Mouse (Mus musculus) kidney, postnatal 0 days (tissue): ENCODE data around the gene Ran. TPM values are rescaled to one million over a fixed set of nuclear protein-coding genes. Genes with fewer than 3 reads are reported as not detected.
A peak's percentile ranks its signal among the peaks of the same experiment; 100 is the strongest.

Experiments
- ATAC-seq: fragments of 200-750 bp; cut with Nextera tagmentation; replicated peaks from 2 replicates; pipeline ENCODE4 v1.8.0; 2017; ENCODE audit warnings: low read depth, moderate number of reproducible peaks, moderate TSS enrichment, moderate library complexity; ENCODE audit not compliant: low FRiP score
- DNase-seq: peaks from one replicate; pipeline ENCODE4 v3.0.0-alpha.2; 2016; ENCODE audit warnings: low spot score
- H3K27ac ChIP-seq: fragments of 300-500 bp; sonication (generic); 2 replicates; pipeline ENCODE4 v1.5.1; 2014; ENCODE audit warnings: mild to moderate bottlenecking
- H3K27me3 ChIP-seq: fragments of 300-500 bp; sonication (generic); 2 replicates; pipeline ENCODE4 v1.6.1; 2014; ENCODE audit warnings: low read length, mixed read lengths; ENCODE audit not compliant: insufficient read depth
- H3K36me3 ChIP-seq: fragments of 300-500 bp; sonication (generic); 2 replicates; pipeline ENCODE4 v1.6.1; 2014; ENCODE audit warnings: low read length, mixed read lengths; ENCODE audit not compliant: insufficient read depth
- H3K4me1 ChIP-seq: fragments of 300-500 bp; sonication (generic); replicated peaks from 2 replicates; pipeline ENCODE4 v1.6.1; 2014; ENCODE audit warnings: antibody characterized with exemption, low read length, mixed read lengths; ENCODE audit not compliant: insufficient read depth
- H3K4me2 ChIP-seq: fragments of 300-500 bp; sonication (generic); 2 replicates; pipeline ENCODE4 v1.6.1; 2014; ENCODE audit warnings: mild to moderate bottlenecking, low read length, moderate library complexity, mixed read lengths
- H3K4me3 ChIP-seq: fragments of 300-500 bp; sonication (generic); replicated peaks from 2 replicates; pipeline ENCODE4 v1.5.1; 2014; ENCODE audit warnings: low read depth, low read length
- H3K9ac ChIP-seq: fragments of 300-500 bp; sonication (generic); 2 replicates; pipeline ENCODE4 v1.6.1; 2014; ENCODE audit warnings: low read depth, low read length
- H3K9me3 ChIP-seq: fragments of 300-500 bp; sonication (generic); replicated peaks from 2 replicates; pipeline ENCODE4 v1.6.1; 2016; ENCODE audit warnings: low read length, inconsistent platforms, mixed read lengths
- CTCF ChIP-seq: IDR thresholded peaks from 2 replicates; pipeline ENCODE4 v1.5.1; 2016; ENCODE audit warnings: antibody characterized with exemption, low read depth, mild to moderate bottlenecking, moderate library complexity
- WGBS: fragments of 180-500 bp; shearing (Covaris S2); extraction: QIAGEN DNeasy Blood & Tissue Kit; methylation state at CpG from one replicate; pipeline ENCODE4 v1.1.7; 2014; 5-methylcytosine and 5-hydroxymethylcytosine counted together
- polyA plus RNA-seq: library from polyadenylated mRNA; unstranded; fragments of >200 nt; fragmentation: Nextera tagmentation; extraction: Ambion mirVana; gene quantifications from 2 replicates; pipeline ENCODE4 v1.2.1, GENCODE M21; 2015

Gene Ran
- polyA plus RNA-seq, 1 experiment from 2014 or later = 392 TPM

GRCm38 (mm10) chr5:129037739-129038138 lies 17.9 kb downstream of the Ran start:
- Histone ChIP-seq H3K36me3 (no peaks in the 10 kb centered on the region), H3K4me1 (no peaks in the 10 kb centered on the region), H3K4me2 (no peak overlapping the region), H3K27ac (no peak overlapping the region), H3K9ac (no peak overlapping the region), H3K9me3 (no peaks in the 10 kb centered on the region), H3K27me3 (no peaks in the 10 kb centered on the region), H3K4me3 (no peak overlapping the region)
- 72% methylated on average over 7 of the region's 7 CpGs for WGBS
- DNase-seq (no peak), ATAC-seq (no peak)
- no peak for TF ChIP-seq CTCF

GRCm38 (mm10) chr5:129045641-129046580 lies 26.0 kb downstream of the Ran start:
- Histone ChIP-seq H3K27ac (no peak overlapping the region), H3K4me3 (no peak overlapping the region), H3K4me1 (no peaks in the 10 kb centered on the region), H3K36me3 (no peaks in the 10 kb centered on the region), H3K27me3 (no peaks in the 10 kb centered on the region), H3K9ac (no peak overlapping the region), H3K4me2 (no peak overlapping the region), H3K9me3 (no peaks in the 10 kb centered on the region)
- WGBS = 55% methylated on average over 26 of the region's 26 CpGs
- no peak for ATAC-seq
- DNase-seq = no peak
- TF ChIP-seq CTCF = no peak

GRCm38 (mm10) chr5:129049372-129049771 lies 29.5 kb downstream of the Ran start:
- Histone ChIP-seq H3K27ac (no peak overlapping the region), H3K36me3 (no peaks in the 10 kb centered on the region), H3K9me3 (no peaks in the 10 kb centered on the region), H3K4me1 (no peaks in the 10 kb centered on the region), H3K4me3 (no peak overlapping the region), H3K4me2 (no peak overlapping the region), H3K27me3 (no peaks in the 10 kb centered on the region), H3K9ac (no peak overlapping the region)
- DNase-seq = no peak
- no peak for ATAC-seq
- 73% methylated on average over 9 of the region's 9 CpGs for WGBS
- TF ChIP-seq CTCF = no peak

- no peaks in the 10 kb centered on the region for H3K9me3 ChIP-seq
- ATAC-seq (no peak), DNase-seq (no peak)
- TF ChIP-seq CTCF = no peak
- H3K4me1 ChIP-seq = no peaks in the 10 kb centered on the region
- no peaks in the 10 kb centered on the region for H3K27me3 ChIP-seq
- no peak overlapping the region for H3K9ac ChIP-seq
- H3K36me3 ChIP-seq = no peaks in the 10 kb centered on the region
- 85% methylated on average over 3 of the region's 3 CpGs for WGBS
- H3K4me2 ChIP-seq = no peak overlapping the region
- no peak overlapping the region for H3K4me3 ChIP-seq
- no peak overlapping the region for H3K27ac ChIP-seq
These were observed 32.0 kb downstream of the Ran start for GRCm38 (mm10) chr5:129051910-129052309.

- H3K4me3 ChIP-seq = no peak overlapping the region
- H3K9me3 ChIP-seq = no peaks in the 10 kb centered on the region
- H3K36me3 ChIP-seq = no peaks in the 10 kb centered on the region
- H3K27ac ChIP-seq = no peak overlapping the region
- DNase-seq = no peak
- no peak overlapping the region for H3K9ac ChIP-seq
- no peaks in the 10 kb centered on the region for H3K4me1 ChIP-seq
- WGBS = 48% methylated on average over 20 of the region's 20 CpGs
- no peak overlapping the region for H3K4me2 ChIP-seq
- no peak for TF ChIP-seq CTCF
- no peaks in the 10 kb centered on the region for H3K27me3 ChIP-seq
- no peak for ATAC-seq
These were observed 32.9 kb downstream of the Ran start for GRCm38 (mm10) chr5:129052636-129053355.

GRCm38 (mm10) chr5:129054675-129055284 lies 34.9 kb downstream of the Ran start:
- Histone ChIP-seq H3K27ac (no peak overlapping the region), H3K36me3 (no peaks in the 10 kb centered on the region), H3K9me3 (no peaks in the 10 kb centered on the region), H3K4me1 (no peaks in the 10 kb centered on the region), H3K9ac (no peak overlapping the region), H3K27me3 (no peaks in the 10 kb centered on the region), H3K4me2 (no peak overlapping the region), H3K4me3 (no peak overlapping the region)
- no peak for TF ChIP-seq CTCF
- ATAC-seq (no peak; the same call in 1 of the 2 replicates), DNase-seq (peak; percentile 88)
- WGBS = 53% methylated on average over 9 of the region's 9 CpGs
